Mouse (Mus musculus): ENCODE results near the gene Dbn1.

Gene Dbn1

GRCm38 (mm10) chr13:55475750-55476149 is 12.2 kb downstream of the Dbn1 start:
- no peak for DNase-seq

DNA sequence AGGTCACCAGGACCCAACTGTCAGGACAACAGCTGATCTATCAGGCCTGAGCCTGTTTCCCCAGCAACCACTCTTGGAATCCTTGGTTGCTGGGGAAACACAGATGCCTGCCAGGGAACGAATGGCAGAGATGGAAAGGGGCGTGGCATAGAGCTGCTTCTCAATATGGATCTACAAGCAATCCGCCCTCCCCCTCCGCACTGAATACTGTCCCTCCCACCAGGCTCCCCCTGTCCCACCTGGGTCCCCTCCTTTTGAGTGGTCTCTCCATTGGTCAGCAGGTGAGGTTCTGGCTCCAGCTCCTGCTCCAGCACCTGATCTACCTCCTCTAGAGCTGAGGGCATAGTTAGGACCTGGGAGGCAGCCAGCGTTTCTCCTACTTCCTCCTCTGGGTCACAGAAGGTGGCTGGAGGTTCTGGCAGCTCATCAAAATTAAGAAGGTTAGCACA is 13.3 kb downstream of the Dbn1 start:
- DNase-seq = peak; percentile 51

- DNase-seq = no peak
Measured at GRCm38 (mm10) chr13:55473961-55474360, 13.9 kb downstream of the Dbn1 start.

GRCm38 (mm10) chr13:55473076-55473831 is 14.7 kb downstream of the Dbn1 start:
- no peak for DNase-seq

- no peak for DNase-seq
Measured at GRCm38 (mm10) chr13:55472132-55473022, 15.5 kb downstream of the Dbn1 start.

- no peak for DNase-seq
Measured at GRCm38 (mm10) chr13:55471819-55472131, 16.1 kb downstream of the Dbn1 start.

DNA sequence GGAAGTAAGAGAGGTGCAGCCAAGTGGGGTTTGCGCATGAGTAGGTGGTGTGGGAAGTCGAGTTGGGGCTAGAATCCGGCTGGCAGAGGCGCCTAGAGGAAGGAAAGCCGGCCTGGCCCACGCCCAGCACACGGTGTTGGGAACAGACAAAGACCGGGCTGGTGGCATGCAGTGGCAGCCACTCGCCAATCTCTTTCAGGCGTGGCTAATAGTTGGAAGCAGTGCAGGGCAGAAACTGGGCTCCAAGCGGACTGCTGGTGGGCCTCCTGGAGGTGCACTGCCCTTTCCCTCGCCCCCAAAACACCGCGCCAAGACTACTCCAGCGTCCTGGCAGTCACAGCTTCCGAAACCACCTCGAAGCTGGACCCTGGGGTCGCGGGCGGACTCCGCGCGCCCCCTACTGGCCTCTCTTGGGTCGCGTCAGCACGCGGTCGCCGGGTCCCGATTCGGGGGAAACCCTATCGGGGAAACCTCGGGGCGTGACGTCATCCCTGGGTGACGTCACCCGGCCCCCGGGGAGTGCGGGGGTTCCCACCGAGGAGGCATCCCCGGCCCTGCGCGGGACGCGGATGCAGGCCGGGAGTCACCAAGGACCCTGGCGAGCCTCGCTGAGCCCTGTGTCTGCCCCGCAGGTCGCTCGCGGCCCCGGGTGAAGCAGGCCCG is 16.6 kb downstream of the Dbn1 start:
- DNase-seq = peak; percentile 72

GRCm38 (mm10) chr13:55470372-55470771 is 17.5 kb downstream of the Dbn1 start:
- DNase-seq = no peak

GRCm38 (mm10) chr13:55468851-55469560 is 18.9 kb downstream of the Dbn1 start:
- no peak for DNase-seq

GRCm38 (mm10) chr13:55465830-55466440 is 22.0 kb downstream of the Dbn1 start:
- no peak for DNase-seq

DNA sequence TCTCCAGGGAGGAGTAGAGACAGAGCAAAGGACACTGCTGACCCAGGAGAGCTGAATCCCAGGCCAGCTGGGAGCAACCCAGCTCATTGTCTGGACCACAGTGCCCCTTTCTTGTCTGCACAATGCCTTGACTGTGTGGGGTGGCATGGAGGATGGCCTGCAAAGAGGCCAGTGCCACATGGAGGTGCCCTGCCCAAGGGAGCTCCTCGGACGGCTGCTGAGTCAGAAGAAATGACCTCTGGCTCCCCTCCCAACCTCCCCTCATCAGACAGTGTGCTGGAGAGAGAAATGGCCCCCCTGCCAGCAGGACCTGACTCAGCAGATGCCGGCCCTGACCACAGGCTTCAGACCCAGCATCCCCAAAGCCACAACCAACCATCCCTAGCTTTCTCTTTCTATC is 22.7 kb downstream of the Dbn1 start:
- no peak for DNase-seq

- no peak for DNase-seq
Measured at GRCm38 (mm10) chr13:55464027-55464884, 23.7 kb downstream of the Dbn1 start, which contains the start of gene Prr7. Prr7 (plus strand) TSS chr13:55464267.

- no peak for DNase-seq
Measured at GRCm38 (mm10) chr13:55463399-55464026, 24.4 kb downstream of the Dbn1 start.

DNA sequence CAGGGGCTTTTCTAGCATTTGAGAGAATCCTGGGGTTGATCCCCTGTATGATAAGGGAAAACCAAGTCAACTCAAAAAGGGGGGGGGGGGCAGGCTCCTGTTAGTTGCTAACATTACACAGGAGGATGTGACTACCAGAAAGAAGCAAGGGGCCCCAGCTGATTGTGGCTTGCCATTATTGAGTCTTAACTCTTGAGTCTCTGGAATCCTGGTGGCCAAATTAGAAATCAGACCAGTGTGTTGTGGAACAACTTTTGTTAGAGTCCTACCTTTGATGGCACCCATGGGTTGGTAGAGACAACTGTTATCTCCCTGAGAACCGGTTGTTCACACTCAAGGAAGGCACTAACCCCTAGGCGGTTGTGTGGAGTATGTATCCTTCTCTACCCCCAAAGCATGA is 24.9 kb downstream of the Dbn1 start:
- DNase-seq = no peak

DNA sequence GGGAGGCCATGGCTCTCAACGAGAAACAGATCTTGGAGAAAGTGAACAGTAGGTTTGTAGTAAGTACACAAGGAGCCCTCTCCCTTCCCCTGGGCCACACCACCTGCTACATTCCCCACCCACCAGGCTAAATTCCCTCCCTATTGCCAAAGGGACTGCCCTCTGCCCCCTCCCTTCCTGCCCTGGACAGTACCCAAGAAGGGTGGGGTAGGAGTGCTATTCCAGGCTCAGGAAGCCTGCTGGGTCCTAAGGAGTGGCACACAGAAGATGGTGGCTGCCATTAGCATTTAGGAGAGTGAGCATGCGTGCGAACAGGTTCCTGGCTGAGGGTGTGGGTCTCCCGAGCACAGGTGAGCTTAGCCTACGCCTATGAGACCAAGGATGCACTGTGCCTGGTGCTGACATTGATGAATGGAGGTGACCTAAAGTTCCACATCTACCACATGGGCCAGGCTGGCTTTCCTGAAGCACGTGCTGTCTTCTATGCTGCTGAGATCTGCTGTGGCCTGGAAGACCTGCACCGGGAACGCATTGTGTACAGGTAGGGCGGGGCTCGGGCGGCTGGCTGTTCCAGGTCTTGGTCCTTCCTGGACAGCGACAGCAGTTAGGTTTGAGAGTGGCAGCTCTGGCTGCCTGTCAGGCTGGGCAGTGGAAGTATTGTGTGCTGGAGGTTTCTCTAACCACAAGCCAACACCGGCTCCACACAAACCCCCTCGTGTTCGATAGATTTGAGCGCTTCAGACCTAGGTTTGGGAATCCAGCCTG is 35.9 kb downstream of the Dbn1 start:
- DNase-seq = peak; percentile 36

DNA sequence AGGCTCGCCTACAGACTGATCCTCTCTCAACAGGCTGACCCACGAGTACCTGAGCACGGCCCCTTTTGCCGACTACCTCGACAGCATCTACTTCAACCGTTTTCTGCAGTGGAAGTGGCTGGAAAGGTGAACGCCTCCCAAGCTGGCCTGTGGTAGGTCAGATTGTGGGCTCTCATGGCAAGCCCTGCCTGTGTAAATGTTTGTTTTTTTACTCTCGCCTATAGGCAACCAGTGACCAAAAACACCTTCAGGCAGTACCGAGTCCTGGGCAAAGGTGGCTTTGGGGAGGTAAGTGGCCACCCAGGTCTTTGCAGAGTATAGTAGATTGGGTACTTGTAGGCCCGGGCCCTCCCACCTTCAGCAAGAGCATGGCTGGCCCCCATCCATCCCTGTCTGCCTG is 36.6 kb downstream of the Dbn1 start:
- no peak for DNase-seq

- DNase-seq = peak; percentile 39
Measured at GRCm38 (mm10) chr13:55450511-55450980, 37.4 kb downstream of the Dbn1 start.

- DNase-seq = no peak
Measured at GRCm38 (mm10) chr13:55449679-55450441, 38.1 kb downstream of the Dbn1 start.

DNA sequence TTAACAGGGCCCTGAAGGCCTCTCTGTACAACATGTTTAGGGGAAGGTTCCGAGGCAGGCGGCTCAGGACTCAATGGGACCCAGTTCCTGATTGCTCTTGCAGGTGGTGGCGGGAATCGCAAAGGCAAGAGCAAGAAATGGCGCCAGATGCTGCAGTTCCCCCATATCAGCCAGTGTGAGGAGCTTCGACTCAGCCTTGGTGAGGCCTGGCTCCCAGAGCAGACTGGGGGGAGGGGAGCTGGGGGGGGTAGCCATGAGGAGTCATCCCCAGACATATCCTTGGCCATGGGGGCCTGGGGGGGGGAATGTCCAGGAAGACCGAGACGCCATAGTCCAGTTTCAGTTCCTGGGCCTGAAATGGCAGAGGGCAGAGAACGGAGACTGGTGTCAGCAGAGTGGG is 38.7 kb downstream of the Dbn1 start:
- DNase-seq = no peak
